Mouse (Mus musculus): ENCODE results near the gene Ankrd7.
"Not testable (repeated sequence)": the region's sequence is repeated elsewhere in the genome, so short reads cannot be mapped to it uniquely, and the experiment has no call there.

The Ankrd7 gene

DNA sequence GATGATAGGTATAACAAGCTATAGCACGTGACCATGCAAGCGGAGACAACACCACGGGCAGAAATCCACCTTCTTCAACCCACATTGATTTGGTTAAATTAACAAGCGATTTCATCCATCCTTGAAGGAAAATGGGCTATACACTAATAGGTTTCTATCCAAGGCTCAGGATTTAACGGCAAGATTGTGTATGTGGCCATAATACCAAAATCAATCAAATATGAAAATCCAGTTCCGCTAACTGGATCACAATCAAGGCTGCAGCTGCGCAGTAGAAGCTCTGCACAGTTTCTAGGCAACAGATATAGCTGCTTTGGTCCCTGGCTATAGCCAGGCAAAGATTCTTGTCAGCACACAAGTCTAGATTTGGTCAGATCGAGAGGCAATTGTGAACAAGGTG is at the start of gene Ankrd7:
Ankrd7 (plus strand) TSS at position 301 of the 400 bp plus-strand sequence.
- DNase-seq: no peak

- peak; percentile 27 for DNase-seq
Observed at GRCm38 (mm10) chr6:18819343-18819742, 46.8 kb upstream of the Ankrd7 start.

DNA sequence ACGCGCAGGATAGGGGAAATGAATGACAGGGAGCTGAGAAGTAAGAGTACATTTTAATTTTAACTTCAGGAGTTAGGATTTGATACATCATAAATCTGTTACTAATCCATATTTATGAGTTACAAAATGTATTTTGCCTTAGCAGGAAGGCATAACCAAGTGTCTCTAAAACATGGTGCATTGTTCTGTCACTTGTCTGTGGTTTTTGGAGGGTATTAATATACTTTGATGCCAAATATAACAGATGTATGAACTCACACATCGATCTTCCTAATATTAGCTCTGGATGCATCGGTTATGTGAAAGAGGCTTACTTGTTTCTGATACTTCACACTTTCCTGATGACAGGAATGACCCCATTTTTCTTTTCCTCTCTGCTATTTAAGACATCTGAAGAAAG is 45.9 kb upstream of the Ankrd7 start:
- no peak for DNase-seq

DNA sequence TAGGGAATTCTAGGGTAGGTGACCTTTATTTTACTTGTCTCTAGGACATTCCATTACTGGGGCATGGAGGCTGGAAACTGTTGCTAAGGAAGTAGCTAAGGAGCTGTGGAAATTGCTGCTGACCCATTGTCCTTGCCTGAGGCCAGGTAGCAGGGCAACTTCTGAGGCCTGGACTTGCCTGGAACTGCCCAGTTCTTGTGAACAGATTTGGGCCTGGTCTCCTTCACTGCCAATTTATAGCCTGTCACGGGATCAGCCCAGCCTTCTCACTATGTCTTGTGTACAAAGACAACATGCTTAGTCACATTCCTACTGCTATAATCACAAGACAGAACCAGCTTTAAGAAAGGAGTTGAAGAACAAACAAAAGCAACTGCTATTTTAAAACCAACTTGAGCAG is 43.3 kb upstream of the Ankrd7 start:
- DNase-seq: no peak

DNA sequence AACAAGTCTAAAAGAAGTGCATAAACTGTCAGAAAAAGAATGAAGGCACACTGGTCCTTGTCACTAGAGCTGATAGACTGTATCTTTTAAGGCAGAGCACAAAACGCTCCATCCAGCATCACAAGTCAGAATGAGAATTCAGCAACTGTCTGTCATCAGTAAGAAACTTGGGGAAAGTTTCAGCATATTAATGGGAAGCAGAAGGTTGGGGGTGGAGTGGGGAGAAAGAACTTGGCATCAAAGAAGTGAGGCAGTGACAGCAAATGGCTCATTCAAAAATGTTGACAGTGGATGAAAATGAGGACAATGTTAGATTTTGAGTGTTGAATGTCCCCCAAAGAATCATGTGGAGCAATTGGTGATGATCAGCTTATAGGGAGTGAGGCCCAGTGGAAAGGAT is 33.2 kb upstream of the Ankrd7 start:
- no peak for DNase-seq

DNA sequence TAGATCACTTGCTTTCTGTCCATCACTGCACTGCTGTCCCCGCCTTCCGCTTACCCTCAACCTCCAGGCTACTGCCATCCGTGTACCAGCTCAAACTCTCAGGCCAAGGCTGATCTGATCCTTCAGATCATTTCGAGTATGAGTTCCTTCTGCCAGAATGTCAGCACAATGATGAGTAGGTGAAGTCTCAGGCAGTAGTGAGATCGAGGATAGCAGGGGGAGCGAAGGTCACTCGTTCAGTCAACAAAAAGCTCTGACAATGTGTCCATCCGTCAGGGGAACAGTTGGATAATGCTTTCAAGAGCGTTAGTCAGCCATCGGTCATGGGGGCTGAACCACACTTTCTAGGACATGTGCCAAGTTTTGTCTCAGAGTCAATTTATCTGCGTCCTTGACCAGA is 21.6 kb upstream of the Ankrd7 start:
- not testable (repeated sequence) for DNase-seq

DNA sequence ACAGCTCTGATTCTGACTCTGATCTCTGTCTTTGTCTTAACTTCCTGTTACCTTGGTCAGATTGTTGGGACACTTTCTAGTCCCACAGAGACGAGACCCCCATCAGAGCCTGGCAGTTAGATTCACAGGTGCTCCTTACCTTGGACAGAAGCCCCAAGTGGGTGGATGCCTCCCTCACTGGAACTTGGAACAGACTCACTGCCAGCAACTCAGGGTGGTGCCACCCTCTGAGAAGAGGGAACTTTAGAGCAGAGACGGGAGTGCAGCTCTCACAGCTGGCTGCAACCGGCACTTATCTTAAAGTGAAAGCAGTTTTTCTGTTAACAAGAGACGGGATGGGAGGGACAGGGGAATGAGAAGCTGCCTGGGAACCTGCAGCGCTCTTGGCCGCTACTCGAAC is 20.5 kb upstream of the Ankrd7 start:
- not testable (repeated sequence) for DNase-seq

DNA sequence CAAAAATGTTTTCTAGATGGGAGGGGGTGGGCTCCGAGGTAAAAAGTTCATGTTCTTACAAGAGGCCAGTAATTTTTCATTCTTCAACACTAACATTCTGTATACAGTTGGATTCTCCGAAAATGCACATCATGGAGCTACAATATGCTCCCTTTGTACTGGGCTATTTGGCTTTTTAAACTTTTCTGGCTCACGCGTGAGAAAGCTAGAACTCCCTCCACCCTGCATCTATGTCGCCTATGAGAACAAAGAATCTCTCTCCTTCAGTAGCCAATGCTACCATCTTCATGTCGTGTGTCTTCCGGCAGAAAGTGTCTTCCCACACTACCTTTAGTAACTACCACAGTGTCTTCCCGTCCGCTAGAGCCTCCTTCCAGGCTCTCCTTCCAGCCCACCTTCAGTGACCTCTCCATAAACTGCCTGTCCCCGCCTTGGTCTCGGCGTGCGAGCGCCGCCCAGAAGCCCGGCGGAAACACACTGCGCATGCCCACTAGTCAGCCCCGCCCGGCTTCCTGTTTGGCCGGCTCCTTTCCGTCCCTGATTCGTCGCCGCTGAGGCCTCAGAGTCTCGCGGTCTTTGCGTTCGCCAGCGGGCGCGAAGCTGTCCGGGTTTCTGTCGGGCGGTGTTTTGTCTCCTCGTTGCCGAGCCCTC is 17.9 kb upstream of the Ankrd7 start, which contains the start of gene Lsm8:
Lsm8 (plus strand) TSS at position 529 of the 651 bp plus-strand sequence.
- DNase-seq: peak; percentile 96

- DNase-seq: no peak
Observed at GRCm38 (mm10) chr6:18848702-18849061, 17.4 kb upstream of the Ankrd7 start.

DNA sequence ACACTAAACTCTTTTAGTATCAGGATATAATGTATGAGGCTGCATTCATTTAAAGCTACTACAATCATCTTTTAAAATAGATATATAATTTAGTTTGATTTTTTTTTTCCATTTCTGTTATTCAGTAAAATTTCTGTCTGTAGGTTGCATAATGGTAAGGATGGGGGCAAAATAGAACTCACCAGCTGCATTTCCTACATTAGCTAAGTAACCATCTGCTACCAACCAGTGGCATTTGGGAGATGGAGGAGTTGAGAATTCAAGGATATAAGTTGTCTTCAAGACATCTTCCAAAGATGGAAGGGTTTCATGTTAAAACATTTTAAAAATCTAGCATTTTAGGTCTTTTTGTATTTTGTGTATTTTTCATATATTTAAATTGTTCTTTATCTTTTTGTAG is 10.8 kb upstream of the Ankrd7 start:
- DNase-seq: no peak

DNA sequence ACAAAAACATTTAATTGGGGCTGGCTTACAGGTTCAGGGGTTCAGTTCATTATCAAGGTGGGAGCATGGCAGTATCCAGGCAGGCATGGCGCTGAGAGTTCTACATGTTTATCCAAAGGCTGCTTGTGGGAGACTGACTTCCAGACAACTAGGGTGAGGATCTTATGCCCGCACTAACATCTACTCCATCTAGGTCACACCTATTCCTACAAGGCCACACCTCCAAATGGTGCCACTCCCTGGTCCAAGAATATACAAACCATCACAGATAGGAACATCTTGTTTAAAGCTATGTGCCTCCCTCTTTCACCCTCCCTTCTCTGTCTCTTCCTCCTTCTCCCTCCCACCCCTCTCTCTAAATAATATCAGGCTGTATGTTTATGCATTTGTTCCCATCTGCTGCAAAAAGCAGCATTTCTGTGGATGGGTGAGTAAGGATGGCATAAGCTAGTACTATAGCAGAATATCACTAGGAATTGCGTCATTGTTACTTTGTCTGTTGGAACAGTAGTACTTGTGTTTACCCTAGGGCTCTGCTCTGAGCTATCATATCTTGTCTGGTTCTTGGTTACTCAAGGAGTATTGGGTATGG is 9.5 kb upstream of the Ankrd7 start:
- DNase-seq: no peak

DNA sequence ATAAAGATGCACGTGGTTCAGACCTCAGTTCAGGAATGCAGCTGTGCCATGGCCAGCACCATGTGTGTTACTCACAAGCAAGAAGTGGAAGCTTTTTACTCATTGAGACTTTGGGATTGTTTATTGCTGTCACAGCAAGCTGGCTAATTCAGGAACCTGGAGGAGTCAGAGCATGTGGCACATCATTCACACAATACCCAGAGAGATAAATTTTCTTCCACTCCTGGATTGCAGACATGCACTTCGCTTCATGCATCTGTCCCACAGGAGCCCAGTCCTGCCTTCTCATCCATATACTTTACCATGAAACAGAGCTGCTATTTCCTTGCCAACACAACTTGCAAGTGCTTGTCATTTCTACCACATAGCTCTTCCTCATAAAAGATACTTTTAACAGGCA is 22.9 kb downstream of the Ankrd7 start:
- no peak for DNase-seq

DNA sequence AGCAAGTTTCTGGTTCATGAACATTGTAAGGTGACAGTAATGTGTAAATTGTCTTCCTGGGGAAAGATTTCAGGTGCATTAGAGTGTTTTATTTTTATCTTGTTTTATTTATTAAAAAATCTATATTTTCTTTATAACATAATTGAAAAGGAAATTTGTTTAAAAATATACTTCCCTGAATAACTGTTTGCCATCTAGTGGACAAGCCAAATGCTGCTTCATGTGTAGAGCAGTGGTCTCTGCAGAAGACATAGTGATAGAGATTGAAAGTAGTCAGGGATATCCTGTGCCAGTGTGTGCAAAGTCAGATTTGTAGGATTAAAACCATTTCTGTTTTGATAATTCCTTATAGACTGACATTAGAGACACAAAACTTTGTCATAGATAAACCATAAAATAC is 28.0 kb downstream of the Ankrd7 start:
- DNase-seq: no peak

GRCm38 (mm10) chr6:18907173-18907572 is 41.1 kb downstream of the Ankrd7 start:
- DNase-seq: no peak

DNA sequence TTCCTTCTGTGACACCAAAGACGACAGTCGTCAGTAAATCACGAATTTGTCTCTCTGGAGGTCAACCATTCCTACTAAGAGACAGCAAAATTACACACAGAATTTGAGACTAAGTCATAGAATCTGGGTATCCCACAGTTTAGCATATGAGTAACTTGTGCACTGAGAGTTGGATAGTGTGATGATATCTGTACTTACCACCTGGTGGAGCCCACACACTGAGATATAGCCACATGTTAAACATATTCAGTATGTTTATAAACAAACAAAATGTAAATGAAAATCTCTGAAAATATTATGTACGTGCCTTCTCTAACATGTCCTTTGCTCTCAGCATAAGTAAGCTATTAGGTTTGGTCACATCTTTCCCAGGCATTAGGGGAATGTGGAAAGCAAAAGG is 47.1 kb downstream of the Ankrd7 start:
- DNase-seq: peak; percentile 21

GRCm38 (mm10) chr6:18916021-18916420 is 49.9 kb downstream of the Ankrd7 start:
- no peak for DNase-seq

DNA sequence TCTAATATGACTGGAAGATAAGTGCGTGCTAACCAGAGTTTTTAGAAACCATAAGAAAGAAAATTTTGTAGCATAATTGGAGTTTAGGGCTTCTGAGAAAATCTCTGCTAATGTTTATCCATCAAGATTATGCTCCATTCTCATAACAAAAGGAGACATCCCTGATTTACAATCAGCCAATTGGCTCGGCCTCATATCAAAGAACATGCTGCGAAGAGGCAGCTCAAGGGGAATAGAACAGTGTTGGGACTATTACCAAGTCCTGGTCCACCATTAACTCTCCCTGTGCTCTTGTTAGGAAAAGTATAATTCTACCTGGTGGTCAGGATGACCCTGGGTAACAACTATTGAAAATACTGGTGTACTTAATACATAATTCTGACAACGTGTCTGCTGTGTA is 50.4 kb downstream of the Ankrd7 start:
- DNase-seq: no peak

Data from cerebellum, adult 9-11 months (tissue).